Mouse (Mus musculus): ENCODE results near the gene Cdca7l.
"Not testable (repeated sequence)": the region's sequence is repeated elsewhere in the genome, so short reads cannot be mapped to it uniquely, and the experiment has no call there.

Gene Cdca7l

DNA sequence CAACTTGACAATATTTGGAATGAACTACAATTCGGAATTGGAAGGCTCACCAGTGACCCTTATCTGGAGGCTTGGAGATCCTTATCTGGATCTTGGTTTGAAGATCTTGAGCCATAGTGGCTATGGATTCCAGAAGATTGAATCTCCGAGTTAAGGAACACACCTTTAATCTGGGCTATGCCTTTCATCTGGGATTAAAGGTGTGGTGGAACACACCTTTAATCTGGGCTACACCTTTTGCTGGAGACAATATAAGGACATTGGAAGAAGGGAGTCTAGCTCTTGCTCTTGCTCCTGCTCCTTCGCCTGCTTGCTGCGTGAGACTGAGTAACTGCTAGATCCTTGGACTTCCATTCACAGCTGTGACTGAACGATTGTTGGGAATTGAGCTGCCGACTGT, at the start of gene Cdca7l:
Cdca7l (plus strand) TSS at position 301 of the 400 bp plus-strand sequence.
- not testable (repeated sequence) for DNase-seq (ENCODE audit: low read depth, low spot score)

DNA sequence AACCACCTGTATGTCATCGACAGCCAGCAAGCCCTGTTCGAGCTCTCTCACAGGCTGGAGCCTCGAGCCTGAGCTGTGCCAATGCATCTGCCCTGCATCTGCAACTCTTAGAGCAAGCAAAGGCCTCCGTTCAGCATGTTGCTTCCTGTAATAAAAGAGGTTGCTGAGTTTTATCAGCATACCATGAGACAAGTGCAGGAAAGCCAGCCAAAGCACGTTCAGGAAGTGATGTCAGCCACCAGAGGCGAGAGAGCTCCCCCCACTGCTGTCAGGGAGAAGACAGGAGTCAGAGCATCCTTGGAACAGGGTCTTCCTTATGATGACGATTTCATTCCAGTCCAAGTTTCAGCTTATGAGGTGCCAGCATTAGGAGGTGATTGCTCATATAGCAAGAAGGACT, 48.1 kb upstream of the Cdca7l start:
- DNase-seq (ENCODE audit: low read depth, low spot score): no peak

DNA sequence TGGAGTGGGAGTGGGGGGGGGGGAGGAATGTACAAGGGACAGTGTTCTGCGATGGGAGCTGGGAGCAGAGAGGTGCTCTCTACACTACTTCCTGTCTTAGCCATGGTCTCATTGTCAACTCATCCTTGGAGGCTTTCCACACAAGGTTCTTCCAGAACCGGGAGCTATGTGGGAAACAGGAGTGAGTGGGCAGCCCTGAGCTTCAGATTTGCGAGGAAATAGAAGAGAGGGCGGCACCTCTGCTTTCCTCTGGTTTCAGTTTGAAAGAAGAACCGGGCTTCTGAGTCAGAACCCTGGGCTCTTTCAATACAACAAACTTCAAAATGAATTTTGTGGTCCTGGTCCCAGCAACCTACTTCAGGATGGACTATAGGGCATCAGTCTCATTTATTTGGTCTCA, 43.7 kb upstream of the Cdca7l start:
- DNase-seq (ENCODE audit: low read depth, low spot score): no peak

DNA sequence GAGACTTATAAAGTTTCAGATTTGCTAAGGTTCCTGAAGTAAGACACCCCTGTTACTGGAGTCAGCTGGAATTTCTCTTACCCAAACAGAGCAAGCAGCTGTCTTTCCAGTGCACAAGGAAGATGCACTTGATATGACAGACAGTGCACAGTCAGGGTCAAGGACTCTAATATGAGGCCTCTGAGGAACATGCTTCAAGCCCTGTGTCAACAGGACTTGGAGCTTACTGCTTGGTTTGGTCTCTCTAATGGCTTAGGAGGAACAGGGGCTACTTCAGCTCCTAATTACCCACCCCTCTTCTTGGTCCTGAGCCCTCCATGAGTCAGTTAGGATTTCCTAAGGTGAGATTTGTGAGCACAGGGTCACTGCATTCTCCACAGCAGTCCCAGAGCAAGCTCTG, 43.2 kb upstream of the Cdca7l start:
- DNase-seq (ENCODE audit: low read depth, low spot score): no peak

DNA sequence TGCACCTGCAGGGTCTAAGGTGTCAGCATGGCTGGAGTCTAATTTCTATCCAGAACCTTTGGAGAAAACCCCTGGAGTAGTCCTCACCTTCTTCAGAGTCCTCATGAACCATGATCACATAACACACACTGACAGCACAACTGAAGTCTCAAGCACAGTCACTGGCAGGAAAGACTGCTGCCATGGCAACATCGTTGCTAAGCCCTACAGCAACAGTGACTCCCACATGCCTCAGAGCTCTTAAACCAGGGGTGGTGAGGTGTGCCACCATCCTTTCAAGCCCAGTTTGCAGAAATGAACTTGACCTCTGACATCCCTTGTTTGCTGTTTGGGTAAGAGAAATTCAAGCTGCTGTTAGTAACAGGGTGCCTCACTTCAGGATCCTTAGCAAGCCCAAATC, 42.4 kb upstream of the Cdca7l start:
- DNase-seq (ENCODE audit: low read depth, low spot score): no peak

DNA sequence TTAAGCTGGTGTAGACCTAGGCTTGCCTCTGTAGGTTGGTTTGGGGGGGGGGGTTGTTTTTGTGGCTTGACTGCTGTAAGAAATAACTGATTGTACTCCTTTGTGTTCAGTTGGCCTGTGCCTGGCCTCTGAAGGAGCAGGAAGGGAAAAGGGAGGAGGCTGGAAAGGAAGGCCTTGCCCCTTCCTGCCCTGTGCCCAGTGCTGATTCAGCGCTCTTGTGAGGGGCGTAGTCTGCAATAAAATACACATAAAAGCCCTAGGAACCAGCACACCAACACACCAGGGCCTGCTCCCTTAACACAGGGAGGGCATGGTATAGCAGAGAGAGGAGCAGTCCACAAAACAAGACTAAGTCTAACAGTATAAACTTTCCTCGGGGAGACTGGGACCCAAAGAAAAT, 40.8 kb upstream of the Cdca7l start:
- no peak for DNase-seq (ENCODE audit: low read depth, low spot score)

DNA sequence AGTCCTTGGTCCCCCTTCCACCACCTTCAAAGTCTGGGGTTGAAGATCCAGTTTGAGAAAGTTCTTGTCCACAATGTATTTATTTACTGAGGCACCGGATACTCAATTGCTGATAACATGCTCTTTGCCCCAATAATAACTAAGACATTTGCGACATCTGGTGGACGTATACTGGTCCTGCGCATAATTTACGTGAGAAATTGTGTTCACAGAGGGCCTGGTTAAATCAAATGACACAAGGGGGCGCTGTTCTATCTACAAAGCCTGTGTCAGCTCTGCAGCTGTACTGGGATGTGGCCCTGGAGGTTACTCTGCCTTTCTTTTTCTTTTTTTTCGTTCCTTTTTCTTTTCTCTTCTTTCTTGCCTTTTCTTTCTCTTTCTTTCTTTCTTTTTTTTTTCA, 39.2 kb upstream of the Cdca7l start:
- peak; percentile 75 for DNase-seq (ENCODE audit: low read depth, low spot score)

DNA sequence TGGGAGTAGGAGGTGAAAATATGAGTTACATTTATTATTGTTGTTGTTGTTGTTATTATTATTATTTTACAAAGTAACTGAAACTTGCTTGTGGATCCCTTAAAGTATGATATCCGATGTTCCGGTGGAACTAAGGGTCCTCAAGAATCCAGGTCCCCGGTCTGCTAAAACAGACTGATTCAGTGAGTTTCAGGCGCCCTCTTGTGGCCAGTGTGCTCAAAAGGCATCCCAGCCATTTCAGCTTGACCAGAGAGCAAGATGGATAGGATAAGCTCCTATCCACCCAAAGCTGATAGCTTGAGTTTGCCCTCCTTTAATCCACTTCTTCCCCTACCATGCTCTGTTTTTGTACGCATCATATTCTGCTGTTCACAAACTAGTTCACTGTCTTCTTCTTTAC, 35.0 kb upstream of the Cdca7l start:
- peak; percentile 53 for DNase-seq (ENCODE audit: low read depth, low spot score)

DNA sequence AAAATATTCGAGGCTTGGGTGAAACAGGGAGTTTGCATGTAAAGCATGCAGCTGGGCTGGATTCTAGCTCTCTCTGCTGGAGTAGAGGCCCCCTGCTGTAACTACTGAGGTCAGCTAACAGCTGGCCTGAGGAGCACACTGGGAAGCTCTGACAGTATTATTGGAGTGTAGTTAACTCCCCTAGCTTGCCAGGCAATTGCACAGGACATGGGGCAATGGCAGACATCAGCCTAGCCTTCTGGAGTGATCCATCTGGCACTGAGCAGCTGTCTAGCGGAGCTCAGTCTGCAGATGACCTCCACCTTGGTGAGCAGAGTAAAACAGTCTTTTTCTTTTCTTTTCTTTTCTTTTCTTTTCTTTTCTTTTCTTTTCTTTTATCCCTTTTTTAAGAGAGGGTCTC, 33.9 kb upstream of the Cdca7l start:
- no peak for DNase-seq (ENCODE audit: low read depth, low spot score)

DNA sequence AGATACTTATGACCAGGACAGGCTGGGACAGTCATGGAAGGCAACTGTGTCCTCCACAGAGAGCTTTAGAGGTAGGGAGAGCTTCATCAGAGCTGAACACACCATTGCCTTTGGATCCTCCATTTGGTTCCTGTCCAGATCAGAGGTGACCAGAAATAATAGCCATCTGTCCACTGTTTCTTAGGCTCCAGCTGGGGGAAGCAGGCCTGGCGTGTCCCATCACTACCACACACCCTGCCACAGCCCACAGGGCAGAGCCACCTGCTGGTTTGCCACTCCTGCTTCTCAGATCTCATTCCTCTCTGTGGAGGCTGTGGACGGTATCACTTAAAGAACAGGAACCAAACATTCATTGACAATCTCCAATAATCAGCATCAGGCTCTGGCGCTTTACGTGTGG, 32.9 kb upstream of the Cdca7l start:
- no peak for DNase-seq (ENCODE audit: low read depth, low spot score)

DNA sequence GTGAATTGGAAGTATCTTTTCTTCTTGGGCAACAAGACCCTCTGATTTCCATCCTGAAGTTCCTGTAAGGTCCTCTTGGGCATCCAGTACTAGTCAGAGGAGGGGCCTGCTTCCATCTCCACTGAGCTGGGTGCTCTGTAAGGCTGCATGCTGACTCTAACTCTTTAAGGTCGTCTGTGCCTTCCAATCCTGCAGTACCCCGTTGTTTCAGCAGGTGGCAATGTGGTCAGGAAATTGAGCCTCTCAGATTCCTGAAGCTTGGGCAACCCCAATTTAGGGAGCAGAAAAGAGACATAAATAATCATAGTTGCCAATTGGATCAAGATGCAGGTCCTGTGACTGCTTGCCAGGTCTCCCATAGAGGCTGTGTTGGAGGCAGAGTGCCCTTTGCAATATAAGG, 31.5 kb upstream of the Cdca7l start:
- DNase-seq (ENCODE audit: low read depth, low spot score): peak; percentile 25

DNA sequence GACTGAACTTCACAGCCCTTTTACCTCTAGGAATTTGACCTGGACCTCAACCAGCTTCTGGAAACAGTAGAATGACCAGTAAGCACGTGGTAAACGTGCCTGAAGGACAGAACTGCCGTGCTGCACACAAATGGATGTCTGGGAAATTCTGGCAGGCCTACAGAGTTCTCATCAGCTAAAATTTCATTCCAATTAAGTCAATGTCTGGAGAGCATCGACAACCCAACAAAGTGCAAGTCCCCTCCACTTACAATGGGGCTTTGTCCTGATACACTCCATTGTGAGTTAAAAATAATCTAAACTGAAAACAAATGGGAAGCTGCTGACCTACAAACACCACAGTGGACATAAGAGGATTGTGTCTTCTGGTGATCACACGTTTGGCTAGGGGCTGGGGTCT, 27.2 kb upstream of the Cdca7l start:
- no peak for DNase-seq (ENCODE audit: low read depth, low spot score)

DNA sequence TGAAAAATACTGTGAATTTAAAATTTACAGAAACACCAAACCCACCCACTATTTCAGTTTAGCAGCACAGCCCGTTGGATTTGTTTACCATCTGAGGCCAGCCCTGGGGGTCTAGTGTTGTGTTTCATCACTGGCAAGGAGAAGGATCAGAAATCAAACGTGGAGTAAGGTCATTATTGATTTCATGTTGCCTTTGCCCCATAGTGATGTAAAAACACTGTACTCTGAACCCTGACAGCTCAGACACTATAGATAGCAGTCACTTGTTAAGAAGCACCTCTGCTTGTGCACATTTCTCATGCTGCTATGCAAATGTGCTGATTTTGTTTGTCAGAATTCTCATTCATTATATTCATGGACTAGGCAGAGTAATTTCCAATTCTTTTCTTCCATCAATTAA, 22.7 kb upstream of the Cdca7l start:
- DNase-seq (ENCODE audit: low read depth, low spot score): no peak

DNA sequence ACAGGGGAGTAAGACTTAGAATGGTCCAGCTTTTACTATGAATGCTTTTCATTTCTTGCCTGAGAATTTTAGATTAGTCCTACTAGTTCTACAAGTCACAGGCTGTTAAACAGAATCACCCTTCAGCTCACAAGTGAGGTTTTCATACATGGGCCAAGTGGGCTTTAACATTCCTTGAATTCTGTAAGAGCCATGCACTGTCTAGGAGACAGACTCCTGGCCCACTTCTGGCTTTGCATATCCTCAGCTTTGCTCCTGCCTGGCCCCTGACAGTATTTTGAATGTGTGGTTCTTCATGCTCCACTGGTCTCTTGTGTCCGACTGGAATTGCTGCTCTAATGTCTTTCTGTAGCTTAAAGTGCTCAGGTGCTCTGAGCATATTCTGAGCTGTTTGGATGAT, 20.7 kb upstream of the Cdca7l start:
- DNase-seq (ENCODE audit: low read depth, low spot score): no peak

DNA sequence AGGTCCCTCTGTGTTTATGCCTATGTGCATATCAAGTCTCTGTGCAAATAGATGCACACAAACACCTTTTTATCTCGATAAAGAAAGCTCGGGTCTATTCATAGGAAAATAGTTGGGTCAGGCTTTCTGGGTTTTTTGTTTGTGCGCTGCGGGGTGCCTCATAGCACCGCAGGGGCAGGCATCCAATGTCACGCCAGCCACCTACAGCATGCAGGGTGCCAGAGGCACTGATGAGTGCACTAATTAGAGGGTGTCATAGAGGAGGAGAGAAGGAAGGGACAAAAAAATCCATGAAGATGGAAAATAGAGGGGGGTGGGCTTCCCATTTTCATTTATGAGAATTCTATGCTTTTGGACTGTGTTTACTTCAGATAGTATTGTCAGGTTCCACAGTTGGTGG, 17.5 kb upstream of the Cdca7l start:
- no peak for DNase-seq (ENCODE audit: low read depth, low spot score)

DNA sequence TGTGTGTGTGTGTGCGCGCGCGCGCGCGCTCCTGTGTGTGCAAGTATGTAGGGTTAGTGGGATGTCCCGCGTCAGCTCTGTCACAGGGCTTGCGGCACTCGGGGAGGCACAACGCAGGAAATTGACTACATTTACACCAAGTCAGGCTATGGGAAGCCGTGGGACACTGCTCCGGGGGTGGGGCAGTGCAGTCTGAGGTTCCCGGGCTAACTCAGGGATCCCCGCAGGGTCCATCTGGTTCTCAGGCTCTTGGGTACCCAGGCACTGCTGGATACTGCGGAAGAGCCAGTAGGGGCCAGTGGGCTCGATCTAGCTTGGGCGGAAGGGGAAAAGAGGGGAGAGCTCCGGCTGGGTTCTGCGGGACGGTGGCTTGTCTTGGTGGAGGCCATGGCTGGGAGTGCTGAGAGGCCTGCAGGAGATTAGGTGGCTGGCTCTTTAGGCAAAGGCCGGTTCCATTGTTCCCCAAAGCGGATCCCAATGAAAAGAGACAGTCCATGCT, 15.5 kb upstream of the Cdca7l start:
- DNase-seq (ENCODE audit: low read depth, low spot score): no peak

DNA sequence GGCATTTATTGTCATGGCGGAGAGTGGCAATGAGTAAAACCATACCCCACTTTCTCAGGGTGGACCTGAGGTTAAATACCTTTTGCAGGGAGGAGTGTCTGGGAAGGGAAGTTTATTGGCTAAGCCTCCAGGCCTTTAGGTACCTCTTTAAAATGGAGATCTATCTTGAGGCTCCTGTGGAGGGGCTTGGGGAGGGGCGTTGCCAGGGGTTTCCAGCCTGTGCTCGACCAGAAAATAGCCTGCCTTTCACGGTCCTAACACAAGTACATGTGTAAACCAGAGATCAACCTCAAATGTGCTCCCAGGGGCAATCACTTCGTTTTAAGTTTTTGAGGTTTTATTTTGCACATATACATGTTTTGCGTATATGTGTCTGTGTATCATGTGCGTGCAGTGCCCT, 15.1 kb upstream of the Cdca7l start:
- no peak for DNase-seq (ENCODE audit: low read depth, low spot score)

DNA sequence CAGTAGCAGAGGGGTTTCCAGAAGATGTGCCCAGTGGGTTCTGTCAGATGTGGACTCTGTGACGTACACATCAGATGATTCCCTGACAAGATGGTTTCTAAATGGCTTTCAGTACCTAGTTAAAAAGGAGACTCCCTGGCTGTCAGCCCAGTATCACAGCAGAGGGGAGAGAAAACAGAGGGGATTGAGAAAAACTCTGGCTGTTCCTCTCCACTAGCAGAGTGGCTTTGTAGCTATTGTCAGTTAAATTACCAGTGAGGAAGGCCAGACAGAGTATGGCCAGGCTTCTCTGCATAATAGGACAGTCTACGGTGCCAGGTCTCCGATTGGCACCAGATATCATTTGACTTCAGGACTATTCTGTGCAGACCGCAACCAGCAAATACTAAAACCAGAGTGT, 8.8 kb upstream of the Cdca7l start:
- no peak for DNase-seq (ENCODE audit: low read depth, low spot score)

DNA sequence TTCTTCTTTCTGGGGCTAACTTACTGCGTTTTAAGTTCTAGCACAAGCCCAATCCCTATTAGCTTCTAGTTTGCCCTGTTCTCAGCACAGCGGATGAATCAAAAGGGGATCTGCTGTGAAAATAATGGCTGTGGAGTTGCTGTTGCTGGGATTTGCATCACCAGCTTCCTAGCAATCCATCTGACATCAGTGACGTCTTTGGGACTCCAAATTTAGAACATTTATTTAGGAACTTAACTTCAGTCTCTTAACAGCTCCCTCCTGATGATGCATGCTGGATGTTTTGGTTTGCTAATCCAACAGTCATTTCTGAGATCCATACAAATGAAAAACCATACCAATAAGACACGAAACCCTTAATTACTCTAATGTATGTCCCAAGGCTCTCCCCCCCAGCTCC, 1.5 kb downstream of the Cdca7l start:
- no peak for DNase-seq (ENCODE audit: low read depth, low spot score)

DNA sequence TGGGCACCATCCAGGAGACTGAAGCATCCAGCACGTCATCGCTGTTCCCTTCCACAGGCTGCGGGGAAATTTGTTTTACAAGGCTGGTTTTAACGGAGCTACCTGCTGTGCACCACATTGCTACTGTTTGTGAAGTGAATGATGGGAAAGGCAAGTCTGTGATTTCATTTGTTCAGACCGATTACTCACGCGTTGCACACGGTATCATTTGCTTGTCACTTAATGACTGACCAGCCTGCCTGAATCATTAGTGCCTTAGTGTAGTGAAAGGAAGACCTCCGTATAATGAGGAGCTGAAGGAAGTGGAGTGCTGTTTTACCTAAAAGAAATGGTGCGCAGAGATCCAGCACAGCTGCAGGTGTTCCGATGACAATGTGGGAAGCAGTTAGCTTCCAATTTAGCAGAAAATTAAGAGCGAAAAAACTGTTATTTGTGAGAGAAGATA, 1.9 kb downstream of the Cdca7l start:
- DNase-seq (ENCODE audit: low read depth, low spot score): no peak

DNA sequence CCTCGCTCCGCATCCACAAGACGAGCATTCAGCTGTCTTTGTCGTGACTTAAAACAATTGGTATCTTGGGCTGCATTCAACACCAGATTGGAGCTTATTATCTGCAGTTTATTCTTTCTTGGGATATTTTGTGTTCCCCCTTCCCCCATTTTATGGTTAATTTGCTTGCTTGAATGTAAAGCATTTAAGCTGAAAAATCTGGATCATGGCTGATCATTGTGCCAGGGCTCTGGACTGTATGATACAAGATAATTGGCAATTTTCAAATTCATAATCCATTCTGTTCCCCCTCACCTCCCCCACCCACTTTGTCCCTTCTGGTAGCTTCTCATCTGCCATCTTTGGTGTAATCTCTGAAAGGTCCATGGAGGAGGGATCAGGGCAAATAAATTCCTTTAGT, 2.4 kb downstream of the Cdca7l start:
- DNase-seq (ENCODE audit: low read depth, low spot score): no peak

DNA sequence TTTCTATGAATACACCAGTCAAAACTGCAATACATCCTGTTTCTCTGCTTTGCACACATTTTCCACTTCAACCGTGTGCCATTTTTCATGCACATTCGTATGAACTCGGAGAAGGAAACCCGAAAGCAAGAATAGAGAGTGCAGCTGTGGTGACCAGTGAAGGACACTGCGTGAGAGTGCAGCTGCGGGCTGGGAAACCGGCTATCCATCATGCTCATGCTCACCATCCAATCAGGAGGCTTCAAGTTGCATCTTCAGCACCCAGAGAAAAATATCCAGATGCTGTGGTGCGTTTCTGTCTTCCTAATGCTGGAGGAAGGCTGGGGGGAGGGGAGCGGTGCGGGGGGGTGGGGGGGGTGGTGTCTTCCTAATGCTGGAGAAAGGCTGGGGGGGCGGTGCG, 3.5 kb downstream of the Cdca7l start:
- no peak for DNase-seq (ENCODE audit: low read depth, low spot score)

DNA sequence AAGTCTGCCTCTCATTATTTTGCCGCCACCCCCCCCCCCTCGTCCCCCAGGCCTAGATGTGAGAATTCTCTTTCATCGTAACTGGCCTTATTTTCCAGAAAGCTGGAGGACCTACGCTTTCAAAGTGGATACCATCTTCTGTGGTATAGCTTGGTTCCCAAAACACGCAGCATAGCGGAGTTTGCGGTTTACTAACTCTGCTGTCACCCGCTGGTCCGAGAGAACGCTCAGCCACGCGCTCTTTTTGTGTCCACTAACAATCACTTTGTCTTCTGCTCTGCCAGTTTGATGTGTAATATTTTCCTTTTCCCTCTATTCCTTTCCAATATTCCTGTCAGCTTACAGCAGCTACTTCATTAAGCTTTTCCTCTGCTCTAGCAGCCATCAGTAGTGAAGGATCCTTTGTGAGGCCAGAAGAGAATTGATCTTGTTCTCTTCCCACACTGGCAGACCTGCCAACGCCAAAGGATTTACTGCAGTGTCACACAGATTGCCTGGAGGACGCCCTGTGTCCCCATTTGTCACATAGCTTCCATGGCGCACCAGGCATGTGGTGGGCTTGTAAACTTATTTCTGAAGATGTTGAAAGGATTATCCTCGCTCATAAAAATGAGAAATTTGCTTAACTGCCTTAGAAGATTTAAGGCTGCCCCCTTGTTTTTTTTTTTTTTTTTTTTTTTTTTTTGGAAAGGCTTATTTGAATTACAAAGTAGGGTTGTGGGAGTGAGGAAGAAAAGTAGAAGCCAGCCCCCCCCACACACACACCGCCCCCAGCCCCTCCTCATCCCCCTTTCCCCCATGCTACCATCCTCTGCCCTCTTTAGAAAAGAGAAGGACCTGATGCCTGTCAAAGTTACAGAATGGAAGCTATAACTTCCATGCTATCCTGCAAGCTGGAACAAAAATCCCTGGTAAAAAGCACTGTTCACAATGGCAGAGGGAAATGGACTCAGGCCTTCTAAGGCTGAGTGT, 4.6 kb downstream of the Cdca7l start:
- no peak for DNase-seq (ENCODE audit: low read depth, low spot score)

All from retina, adult 2 months (tissue).